Mouse (Mus musculus) testis, adult 2 months (tissue): ENCODE data around the gene Prr5l.

Source experiments
- CTCF ChIP-seq: fragments of 200-500 bp; IDR thresholded peaks from 2 replicates; pipeline ENCODE4 v1.5.1; 2012; ENCODE audit warnings: low read depth, mild to moderate bottlenecking, inconsistent platforms, low read length, moderate library complexity; ENCODE audit not compliant: control insufficient read depth, insufficient read depth, insufficient replicate concordance
- POLR2A ChIP-seq: fragments of 200-500 bp; IDR thresholded peaks from 2 replicates; pipeline ENCODE4 v1.6.1; 2012; ENCODE audit warnings: low read depth, mild to moderate bottlenecking, inconsistent platforms, low read length, moderate library complexity; ENCODE audit not compliant: control insufficient read depth

DNA sequence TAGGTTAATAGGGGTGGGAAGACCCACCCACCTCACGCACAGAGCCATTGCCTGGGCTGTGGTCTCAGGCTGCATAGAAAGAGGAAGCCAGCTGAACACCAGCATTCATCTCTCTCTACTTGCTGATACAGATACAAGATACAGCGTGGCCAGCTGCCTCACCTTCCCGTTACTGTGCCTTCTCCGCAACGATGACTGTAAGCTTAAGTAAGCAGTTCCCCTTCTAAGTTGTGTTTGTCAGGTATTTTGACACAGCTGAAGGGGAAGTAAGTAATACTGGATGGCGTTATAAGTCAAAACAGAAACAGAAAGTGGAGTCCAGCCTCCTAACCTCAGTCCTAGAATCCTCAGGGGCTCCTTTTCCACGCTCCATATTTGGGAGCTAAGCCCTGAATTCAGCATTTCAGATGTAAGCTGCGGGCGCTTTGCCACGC is 150.0 kb downstream of the Prr5l start:
- TF ChIP-seq CTCF (no peak), POLR2A (no peak)
